Mouse (Mus musculus): ENCODE results near the gene Ltn1. TPM values are rescaled to one million over a fixed set of nuclear protein-coding genes. Genes with fewer than 3 reads are reported as not detected.

The Ltn1 gene
- total RNA-seq, 2 experiments from 2014 or later, result 27.3 to 33.2 TPM

DNA sequence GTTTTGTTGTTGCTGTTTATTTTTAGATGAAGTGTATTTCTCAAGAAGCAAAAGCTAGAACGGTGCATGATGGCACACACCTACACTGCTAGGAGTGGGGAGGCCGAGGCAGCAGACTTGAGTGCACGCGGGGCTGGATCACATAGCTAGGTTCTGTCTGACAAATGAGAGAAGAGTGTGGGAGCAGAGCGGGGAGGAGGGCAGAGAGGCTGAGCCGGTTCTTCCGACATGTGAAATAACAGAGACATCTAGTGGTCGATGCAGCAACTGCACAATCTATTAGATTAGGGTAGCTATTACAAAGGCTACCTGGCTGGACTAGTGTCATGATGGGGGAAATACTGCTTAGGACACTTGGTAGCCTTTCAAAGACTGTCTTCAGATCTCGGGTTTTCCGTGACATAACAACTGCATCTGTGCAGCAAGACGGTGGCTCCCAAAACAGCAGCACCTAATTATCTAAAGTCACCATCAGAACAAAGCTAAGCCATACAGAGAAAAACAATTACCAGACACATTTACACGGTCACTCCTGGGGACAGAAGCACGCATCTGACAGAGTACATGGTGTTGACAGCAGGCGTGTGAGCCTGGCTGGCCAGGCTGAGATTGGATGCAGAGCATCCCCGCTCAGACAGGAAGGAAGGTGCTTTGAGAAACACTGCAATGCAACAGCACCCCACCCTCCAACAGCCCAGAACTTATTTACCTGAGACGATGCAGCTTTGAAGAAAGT, 38.4 kb downstream of the Ltn1 start:
- DNase-seq (ENCODE audit: low spot score in 2 of 2), result peak; percentile 41 to 49

DNA sequence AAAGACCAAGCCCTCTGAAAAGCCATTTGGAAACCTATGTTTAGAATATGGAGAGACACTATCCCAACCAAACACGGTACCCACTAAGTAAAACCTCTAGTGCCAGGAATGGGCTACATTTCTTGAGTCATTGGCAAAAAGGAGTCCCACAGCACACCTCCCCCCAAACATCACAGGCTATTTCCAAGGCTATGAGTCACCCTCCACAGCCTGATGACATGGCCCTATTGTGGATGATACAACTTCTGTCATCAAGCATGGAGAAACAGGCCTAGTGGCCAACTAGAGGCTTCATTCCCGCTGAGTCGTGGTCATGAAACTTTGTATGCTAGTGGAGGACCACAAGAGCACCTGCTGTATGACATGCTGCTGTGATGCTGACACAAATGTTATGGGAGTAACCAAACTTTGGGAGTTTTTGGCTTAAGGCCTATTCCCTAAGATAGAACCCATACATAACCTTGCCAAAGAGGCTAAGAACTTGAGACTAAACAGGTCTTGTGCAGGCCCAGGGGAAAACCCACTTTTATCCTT, 44.9 kb downstream of the Ltn1 start:
- no peak for DNase-seq (ENCODE audit: low spot score in 2 of 2)

DNA sequence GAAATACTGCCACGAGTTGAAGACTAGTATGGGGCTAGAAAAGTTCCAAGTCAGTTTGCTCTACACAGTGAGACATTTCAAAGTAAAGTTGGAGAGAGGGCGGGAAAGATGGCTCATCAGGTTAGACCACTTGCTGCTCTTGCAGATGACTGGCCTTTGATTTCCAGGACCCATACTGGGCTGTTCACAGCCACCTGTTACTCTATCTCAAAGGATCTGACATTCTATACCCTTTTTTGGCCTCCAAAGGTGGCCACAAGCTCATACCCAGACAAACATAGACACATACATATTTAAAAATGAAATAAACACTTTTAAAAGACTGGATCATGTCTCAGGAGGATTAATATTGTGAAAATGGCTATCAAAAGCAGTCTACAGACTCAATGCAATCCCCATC, 48.0 kb downstream of the Ltn1 start:
- no peak for DNase-seq (ENCODE audit: low spot score in 2 of 2)

DNA sequence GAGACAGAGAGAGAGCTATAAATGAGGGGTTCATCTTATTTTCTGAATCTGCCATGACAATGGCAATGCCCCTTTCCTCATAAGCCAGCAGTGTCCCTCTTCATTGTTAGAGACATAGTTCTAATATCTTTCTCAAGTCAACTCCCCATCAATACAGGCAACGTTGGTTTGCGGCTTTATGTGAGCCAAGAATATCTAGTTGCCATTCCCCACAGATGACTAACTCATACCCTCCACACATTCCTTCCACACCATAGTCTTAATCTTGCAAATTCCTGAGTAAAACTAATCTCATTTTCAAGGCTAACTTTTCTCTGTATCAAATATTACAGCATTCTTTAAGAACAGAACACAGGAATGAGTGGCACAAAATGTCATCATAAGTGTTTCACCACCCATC, 49.4 kb downstream of the Ltn1 start:
- DNase-seq (ENCODE audit: low spot score in 2 of 2), result no peak

DNA sequence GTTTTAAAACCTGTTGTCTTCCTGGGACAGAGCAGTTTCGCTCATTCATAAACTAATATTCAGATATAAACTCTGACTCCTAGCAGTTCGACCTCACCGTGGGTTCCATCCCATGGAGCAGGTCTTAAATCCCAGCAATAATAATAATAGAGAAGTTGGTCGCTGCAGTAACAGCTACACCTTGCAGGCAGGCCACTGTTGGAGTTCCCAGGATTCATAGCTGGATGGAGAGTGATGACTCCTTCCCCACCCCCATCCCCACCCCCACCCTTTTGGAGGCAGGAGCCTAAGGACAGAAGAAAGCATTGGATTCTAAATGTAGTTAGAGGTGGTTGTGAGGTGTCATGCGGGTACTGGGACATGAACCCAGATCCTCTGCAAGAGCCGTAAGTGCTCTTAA, 66.0 kb downstream of the Ltn1 start:
- DNase-seq (ENCODE audit: low spot score in 2 of 2), result no peak

DNA sequence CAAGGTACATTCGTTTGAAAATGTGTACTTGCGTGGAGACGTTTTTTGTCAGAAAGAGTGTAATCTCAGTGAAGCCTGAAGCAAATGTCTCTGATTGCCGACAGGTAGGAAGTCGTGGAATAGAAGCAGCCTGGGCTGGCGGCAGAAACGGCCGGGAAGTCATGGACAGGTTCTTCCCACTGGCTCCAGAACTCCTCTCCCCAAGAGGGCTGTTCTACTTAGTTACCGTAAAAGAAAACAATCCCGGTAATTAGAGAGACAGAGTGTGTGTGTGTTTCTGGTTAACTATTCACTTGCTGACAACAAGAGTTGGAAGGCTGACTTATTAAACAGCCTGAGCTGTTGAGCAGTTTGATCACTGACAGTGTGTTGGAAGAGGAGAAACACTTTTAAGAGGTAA, 66.4 kb downstream of the Ltn1 start:
- no peak for DNase-seq (ENCODE audit: low spot score in 2 of 2)

DNA sequence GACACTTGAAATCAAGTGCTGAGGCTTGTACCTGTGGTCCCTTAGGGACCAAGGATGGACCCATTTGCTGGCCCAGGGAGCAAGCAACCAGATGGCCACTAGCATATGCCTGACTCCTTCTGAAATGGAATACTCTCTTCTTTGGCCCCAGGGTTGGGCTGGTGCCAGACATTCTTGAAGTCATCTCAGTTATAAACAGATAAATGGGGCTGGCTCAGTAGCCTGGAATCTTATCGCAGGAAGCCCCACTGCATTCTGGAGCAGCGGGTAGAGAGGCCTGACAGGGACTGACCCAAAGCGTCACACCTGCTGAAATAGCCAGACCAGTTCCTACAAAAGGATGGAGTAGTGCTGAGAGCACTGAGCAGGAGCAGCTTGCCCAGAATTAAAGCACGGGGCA, 68.2 kb downstream of the Ltn1 start:
- DNase-seq (ENCODE audit: low spot score in 2 of 2), result no peak

DNA sequence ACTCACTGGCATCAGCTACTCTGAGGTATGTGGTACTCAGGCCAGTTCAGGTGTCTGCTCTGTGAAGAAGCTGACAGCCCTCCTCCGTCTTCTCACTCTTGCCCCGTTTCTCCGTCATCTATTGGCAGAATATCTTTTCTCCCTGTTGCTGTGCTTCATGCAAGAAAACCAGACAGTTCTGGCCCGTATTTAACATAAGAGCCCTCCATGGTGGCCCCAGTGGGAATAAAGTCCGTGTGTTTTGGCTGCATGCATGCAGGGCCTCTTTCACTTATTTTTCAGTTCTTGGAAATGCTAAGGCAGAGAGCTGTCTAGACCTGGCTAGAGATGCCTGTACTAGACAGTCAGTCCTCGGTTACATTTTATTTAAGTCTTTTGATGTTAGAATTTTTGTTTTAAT, 72.3 kb downstream of the Ltn1 start:
- DNase-seq (ENCODE audit: low spot score in 2 of 2), result no peak

DNA sequence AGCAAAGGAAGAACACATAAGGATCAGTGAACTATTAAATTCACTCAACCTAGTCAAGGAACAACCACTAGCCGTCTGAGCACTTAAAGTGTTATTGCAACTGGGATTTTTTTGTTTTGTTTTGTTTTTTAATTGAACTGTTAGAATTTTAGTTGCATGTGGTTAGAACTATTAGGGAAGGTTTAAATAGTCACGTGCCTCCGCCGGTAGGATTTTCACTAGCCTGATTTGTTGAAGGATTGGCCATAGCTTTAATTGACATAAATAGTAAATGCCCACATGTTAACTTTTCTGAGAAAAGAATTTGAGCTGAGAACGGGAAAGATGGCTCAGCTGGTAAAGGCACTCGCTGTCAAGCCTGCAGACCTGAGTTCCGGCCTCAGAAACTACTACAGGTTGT, 77.7 kb downstream of the Ltn1 start:
- DNase-seq (ENCODE audit: low spot score in 2 of 2), result no peak

DNA sequence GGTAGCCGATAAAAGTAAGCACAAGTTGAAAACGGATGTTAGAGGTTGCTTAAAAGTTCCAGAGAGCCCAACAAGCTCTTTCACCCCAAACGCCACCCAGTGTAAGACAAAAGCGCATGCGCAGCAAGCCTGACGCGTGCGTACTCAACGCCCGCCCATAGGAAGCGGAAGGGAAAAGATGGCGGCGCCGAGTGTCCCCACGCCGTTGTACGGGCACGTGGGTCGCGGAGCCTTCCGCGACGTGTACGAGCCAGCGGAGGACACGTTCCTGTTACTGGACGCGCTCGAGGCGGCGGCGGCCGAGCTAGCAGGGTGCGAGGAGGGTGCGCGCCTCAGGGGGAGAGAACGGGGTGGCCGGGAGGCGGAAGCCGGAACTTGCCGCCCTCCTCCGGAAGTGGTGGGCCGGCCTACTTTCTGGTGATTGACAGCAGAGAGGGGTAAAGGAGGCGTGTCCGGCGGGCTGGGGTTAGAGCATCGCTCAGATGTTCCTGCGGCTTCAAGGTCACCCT, 78.3 kb downstream of the Ltn1 start, which contains the start of gene N6amt1:
TSS of gene N6amt1 (plus strand) at position 111 of the 509 bp plus-strand sequence.
- peak; percentile 87 to 94 for DNase-seq (ENCODE audit: low spot score in 2 of 2)

DNA sequence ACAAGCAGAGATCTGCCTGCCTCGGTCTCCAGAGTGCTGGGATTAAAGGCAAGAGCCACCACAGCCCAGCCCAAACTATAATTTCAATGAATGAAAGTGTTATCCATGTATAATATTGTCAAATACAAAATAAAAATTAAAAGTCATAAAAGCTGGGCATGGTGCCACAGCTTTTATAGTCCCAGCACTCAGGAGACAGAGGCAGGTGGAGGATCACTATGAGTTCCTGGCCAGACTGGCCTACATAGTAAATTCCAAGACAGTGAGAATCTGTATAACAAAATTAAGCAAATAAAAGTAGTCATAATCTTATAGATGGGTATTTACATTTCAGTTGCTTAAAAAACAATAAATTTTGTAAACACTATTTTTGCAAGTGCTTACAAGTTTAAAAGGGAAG, 78.8 kb downstream of the Ltn1 start:
- DNase-seq (ENCODE audit: low spot score in 2 of 2), result no peak

DNA sequence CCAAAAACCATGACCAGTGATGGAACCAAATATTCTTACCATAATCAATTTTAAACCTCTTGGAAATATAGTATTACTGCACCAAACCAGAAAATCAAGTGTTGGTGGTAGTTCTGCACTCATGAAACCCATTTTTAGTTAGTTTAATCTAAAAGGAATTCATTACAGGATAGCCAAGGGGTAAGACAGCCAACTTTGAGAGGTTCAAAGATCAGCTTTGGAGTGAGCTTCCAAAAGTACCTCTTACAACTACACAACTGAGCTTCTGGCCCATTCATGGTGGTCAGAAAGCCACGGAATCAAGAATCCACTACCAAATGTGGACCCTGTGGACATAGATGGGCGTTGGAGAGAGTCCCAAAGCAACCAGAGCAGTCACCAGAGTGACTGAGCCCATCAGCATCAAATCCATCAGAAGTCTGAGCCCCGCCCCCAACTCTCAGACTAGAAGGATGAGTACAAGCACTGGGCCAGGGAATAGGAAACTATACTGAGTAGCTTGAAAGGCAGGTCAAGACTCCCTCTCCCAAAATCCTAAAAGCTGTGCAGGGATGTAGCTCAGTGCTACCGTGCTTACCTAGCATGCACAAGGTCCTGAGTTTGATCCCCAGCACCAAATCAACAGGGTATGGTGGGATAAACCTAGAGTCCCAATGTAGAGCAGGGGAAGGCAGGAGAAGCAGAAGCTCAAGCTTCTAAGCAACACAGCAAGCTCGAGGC, 80.9 kb downstream of the Ltn1 start:
- no peak for DNase-seq (ENCODE audit: low spot score in 2 of 2)

DNA sequence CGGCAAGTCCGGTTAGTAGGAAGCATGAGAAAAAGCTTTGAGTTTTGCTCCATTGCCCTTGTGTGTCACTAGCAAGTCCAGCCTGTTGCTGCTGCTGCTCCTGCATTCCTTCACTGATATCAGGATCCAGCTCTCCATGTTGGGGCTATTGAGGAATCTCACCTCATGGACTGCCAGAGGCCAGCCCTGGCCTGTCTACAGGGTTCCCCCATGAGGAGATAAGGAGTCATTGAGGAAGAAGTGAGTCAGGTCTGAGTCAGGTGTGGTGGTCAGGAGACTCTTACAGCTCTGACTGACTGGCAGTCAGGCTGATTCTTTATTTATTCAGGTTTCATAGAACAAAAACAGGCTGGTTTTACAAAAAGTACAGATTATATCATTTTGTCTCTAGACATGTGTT, 84.3 kb downstream of the Ltn1 start:
- DNase-seq (ENCODE audit: low spot score in 2 of 2), result no peak

DNA sequence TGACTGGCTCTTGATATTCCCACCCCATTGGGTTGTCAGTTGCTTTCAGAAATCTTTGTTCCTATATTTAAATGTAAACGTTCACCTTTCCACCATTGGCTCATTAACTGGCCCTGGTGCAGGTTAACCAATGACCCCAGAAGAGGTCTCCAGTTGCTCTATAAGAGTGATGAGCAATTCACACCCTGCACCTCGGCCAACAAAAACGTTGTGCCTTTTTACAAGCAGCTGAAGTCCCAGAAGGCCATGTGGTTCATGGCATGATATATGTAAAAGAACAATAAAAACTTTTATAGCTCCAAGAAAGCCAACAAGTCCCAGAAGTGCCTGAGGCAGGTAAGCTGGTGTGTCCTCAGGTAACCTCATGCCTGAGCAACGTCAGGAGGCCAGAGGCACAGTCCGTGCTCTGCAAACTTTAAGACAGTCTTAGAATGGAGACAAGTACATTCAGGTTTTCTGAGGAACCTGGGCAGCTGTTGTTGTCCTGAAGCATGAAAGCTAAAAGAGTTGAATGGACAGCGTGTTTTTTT, 91.3 kb downstream of the Ltn1 start:
- no peak for DNase-seq (ENCODE audit: low spot score in 2 of 2)

DNA sequence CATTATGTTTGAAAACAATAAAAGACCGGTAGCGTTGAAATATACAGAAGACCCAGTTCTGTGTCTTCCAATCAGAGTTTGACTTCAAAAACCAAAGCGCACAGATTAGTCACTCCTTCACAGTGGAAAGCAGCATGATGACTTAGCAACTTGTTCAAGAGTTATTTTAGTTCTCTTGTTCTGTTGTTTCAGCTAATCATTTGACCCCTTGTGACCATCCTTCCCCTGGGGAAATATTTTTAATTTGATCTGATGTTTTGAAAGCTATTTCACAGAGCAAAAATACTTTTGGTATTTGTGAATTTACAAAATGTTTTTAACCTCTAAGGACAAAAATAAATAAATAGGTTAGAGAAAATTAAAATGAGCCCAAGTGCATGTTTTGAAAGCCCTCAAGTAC, 97.7 kb downstream of the Ltn1 start:
- no peak for DNase-seq (ENCODE audit: low spot score in 2 of 2)

DNA sequence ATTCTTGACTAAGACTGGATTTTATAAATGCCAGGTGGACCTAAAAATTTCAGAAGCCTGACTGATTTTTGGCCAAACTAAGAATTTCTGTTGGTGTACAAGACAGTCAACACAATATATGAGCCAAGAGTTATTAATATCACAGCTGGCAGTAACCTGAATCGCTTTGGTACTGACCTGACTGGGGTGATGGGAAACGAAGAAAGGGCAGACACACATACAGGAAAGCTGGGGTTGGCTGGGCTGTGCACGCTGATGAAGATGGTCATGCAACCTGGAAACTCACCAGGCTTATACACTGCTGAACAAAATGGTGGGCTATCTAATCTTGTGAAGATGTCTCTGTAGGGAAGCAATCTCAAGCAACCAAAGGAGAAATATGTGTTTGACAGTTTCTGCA, 102.4 kb downstream of the Ltn1 start:
- no peak for DNase-seq (ENCODE audit: low spot score in 2 of 2)

Other genes with a start within 250 kb of the Ltn1 start
- gene N6amt1, start 78.4 kb downstream of the Ltn1 start, total RNA-seq (2021), result 10 to 100 TPM; 15.7 to 19.7 TPM
- gene Rwdd2b, start 8.0 kb upstream of the Ltn1 start, total RNA-seq (2021), result 1 to 10 TPM; 4.2 to 5.4 TPM
- 10 to 100 TPM; 79.1 to 84.4 TPM for gene Usp16, start 22.1 kb upstream of the Ltn1 start, total RNA-seq (2021)
- 100 to 1,000 TPM; 220 to 229 TPM for gene Cct8, start 63.3 kb upstream of the Ltn1 start, total RNA-seq (2021)
- 1 to 10 TPM in 1 of 2 experiments, under 1 TPM in 1; 0.50 to 1.7 TPM for gene Map3k7cl, start 120.7 kb upstream of the Ltn1 start, total RNA-seq (2021)